Mouse (Mus musculus): ENCODE measurements at regions not wholly inside any gene's neighbourhood (a gene's known extent, or its start where the extent isn't known, plus 50 kb on each side); places are given as distances from the start of the nearest gene placed in this dataset.

DNA sequence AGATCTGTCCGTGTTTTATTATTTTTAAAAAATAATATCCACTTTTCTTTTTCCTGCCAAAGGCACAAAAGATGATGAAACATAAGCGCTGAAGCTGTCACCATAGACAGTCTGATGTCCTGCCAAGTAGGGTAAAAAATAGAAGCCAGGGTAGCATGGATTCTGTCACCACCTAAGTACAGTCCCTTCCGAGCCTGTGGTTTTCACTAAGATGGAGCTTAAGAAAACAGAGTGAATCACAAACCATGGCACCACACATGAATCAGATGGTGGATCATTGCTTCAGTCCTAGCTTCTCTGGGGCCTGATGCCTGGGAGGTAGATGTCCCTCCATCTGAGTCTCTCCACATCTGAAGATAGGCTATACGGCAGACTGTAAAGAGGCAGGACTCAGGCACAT lies 55.9 kb upstream of the Fmod start:
- DNase-seq (ENCODE audit: low spot score in 2 of 2): no peak

DNA sequence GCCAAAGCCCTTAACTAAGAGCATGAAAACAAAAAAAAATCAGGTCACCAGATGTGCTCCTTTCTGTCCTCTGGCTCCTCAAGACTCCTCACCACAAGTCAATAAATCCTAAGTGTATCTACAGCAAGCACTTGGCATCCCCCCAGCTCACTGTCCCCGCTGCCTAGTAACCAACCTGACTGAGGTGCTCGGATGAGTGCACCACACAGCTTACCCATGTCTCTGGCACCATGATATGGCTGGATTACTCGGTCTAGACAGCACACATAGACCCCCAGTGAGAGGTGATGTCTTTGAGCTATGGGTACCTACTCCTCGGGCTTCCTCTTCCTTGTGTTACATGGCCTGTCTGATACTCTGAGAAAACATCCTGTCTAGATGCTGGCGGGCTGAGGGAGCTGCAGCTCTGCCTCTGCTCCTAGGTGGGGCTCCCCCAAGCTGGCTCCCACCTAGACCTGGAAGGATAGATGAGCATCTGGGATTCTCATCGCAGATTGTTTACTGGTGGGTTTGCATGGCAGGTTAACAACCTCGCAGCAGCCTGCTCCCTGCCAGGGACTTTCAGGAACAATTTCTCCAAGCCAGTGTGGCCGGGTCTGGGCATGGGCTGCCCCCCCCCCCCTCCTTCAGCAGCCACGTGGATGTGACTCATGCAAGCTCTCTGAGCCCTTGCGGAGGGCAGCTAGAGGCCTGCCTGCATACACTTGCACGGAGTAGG lies 57.2 kb upstream of the Prelp start:
- DNase-seq (ENCODE audit: low spot score in 2 of 2): peak in 1 of 2 experiments; percentile 7

DNA sequence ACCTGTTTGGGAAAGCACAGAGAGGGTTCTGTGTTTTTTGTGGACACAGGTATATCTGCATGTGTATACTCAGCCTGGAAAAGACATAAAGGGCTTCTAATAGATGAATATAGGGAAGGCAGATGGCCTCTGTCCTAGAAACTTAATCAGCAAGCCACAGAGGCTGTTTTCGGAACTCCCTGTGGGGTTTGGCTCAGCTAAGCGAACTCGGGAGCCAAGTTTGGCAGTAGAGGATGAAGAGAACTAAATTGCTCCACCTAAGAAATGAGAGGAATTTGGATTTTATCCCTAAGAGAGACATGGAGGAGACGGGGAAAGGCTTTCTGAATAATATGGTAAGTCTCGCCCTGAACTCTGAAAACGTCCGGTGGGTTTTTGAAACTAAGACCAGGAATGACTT lies 56.0 kb upstream of the Prelp start:
- DNase-seq (ENCODE audit: low spot score in 2 of 2): no peak

DNA sequence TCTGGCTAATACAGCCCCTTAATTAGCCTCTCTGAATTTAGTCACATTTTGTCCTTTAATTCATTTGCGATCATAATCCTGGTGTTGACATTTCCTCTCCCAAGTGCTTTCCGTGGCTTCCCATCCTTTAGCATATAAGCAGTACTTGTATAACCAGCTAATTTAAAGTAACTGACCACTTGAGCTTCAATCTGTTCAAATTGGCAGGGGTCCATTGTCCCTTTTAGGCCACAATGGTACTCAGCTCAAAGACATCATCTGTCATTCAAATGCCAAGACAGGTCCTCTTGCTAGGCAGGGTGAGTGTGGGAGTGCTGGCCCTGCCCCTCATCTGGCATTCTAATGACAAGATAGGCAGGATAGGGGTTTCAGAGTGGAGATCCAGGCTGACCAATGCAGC lies 52.6 kb upstream of the Prelp start:
- no peak for DNase-seq (ENCODE audit: low spot score in 2 of 2)

DNA sequence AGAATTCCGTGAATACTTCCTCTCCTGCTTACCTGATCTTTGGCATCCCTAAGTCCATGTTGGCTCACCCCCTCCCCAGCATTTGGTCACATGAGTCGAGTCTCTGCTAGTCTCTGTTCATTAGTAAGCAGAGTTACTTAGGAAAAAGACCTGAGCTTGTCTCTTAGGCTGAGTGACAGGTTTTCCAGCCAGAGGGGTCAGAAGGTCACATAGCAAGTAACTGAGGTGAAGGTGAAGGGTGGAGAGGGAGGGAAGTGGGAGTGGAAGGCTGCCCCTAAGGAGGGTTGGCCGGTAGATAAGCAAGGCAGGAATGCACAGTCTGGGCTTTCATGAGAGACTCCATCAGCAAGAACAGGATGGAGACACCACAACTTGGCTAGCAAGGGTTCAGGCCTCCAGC lies 50.1 kb upstream of the Prelp start:
- DNase-seq (ENCODE audit: low spot score in 2 of 2): no peak

Measured in left cerebral cortex, adult 8-10 months (tissue).